Mouse (Mus musculus) C2C12 (cell line): ENCODE results near the gene Tbc1d22a. TPM values are rescaled to one million over a fixed set of nuclear protein-coding genes. Genes with fewer than 3 reads are reported as not detected.

Source experiments
- H3K27me3 ChIP-seq: one replicate; pipeline ENCODE4 v1.6.1; 2011; ENCODE audit not compliant: control insufficient read depth, insufficient read depth, insufficient read length
- H3K36me3 ChIP-seq: one replicate; pipeline ENCODE4 v1.6.1; 2011; ENCODE audit not compliant: control insufficient read depth, insufficient read depth
- H3K4me3 ChIP-seq: one replicate; pipeline ENCODE4 v1.5.1; 2011; ENCODE audit warnings: mild to moderate bottlenecking, control low read depth; ENCODE audit not compliant: poor library complexity, insufficient read depth, severe bottlenecking
- H3K79me2 ChIP-seq: one replicate; pipeline ENCODE4 v1.6.1; 2011; ENCODE audit not compliant: control insufficient read depth, insufficient read depth
- H3K79me3 ChIP-seq: one replicate; pipeline ENCODE4 v1.6.1; 2011; ENCODE audit warnings: low read depth, control low read depth
- H3ac ChIP-seq: one replicate; pipeline ENCODE3; 2011; ENCODE audit warnings: low read depth; ENCODE audit not compliant: control insufficient read depth, insufficient read length
- CEBPB ChIP-seq: IDR thresholded peaks from one replicate; pipeline ENCODE4 v1.6.1; 2011; ENCODE audit warnings: low read depth, mild to moderate bottlenecking, control low read depth, moderate library complexity
- CTCF ChIP-seq: IDR thresholded peaks from one replicate; pipeline ENCODE4 v1.5.1; 2011; ENCODE audit not compliant: control insufficient read depth, insufficient read depth, insufficient read length
- FOSL1 ChIP-seq: IDR thresholded peaks from one replicate; pipeline ENCODE4 v1.8.0; 2011; ENCODE audit warnings: mild to moderate bottlenecking, low read length; ENCODE audit not compliant: poor library complexity, insufficient read depth, severe bottlenecking
- MAX ChIP-seq: IDR thresholded peaks from one replicate; pipeline ENCODE4 v1.6.1; 2011; ENCODE audit warnings: mild to moderate bottlenecking, control low read depth
- MYOD1 ChIP-seq: IDR thresholded peaks from one replicate; pipeline ENCODE4 v1.6.1; 2011; ENCODE audit warnings: low read depth; ENCODE audit not compliant: control insufficient read depth, insufficient read length
- MYOG ChIP-seq: IDR thresholded peaks from one replicate; pipeline ENCODE4 v1.6.1; 2011; ENCODE audit not compliant: control insufficient read depth, insufficient read length; ENCODE audit errors: extremely low read depth
- USF1 ChIP-seq: IDR thresholded peaks from one replicate; pipeline ENCODE4 v1.6.1; 2011; ENCODE audit warnings: low read depth, mild to moderate bottlenecking, control low read depth, moderate library complexity
- polyA plus RNA-seq: library from polyadenylated mRNA; unstranded; fragments of >200 nt; fragmentation: generic; extraction: Trizol; gene quantifications from one replicate; pipeline ENCODE4 v1.2.1, GENCODE M21; 2012; ENCODE audit warnings: missing spikeins

Tbc1d22a gene
- polyA plus RNA-seq, 1 experiment = 19.7 TPM

- TF ChIP-seq MYOG (no peak), USF1 (no peak), MYOD1 (no peak), MAX (no peak), CTCF (no peak), FOSL1 (no peak), CEBPB (no peak)
- H3K79me3 ChIP-seq = no peaks in the 10 kb centered on the region
- H3K27me3 ChIP-seq = no peaks in the 10 kb centered on the region
- no peaks in the 10 kb centered on the region for H3K36me3 ChIP-seq
- no peak overlapping the region for H3K4me3 ChIP-seq
- no peaks in the 10 kb centered on the region for H3K79me2 ChIP-seq
- no peak overlapping the region for H3ac ChIP-seq
Observed at GRCm38 (mm10) chr15:86429766-86430335, 215.6 kb downstream of the Tbc1d22a start.

DNA sequence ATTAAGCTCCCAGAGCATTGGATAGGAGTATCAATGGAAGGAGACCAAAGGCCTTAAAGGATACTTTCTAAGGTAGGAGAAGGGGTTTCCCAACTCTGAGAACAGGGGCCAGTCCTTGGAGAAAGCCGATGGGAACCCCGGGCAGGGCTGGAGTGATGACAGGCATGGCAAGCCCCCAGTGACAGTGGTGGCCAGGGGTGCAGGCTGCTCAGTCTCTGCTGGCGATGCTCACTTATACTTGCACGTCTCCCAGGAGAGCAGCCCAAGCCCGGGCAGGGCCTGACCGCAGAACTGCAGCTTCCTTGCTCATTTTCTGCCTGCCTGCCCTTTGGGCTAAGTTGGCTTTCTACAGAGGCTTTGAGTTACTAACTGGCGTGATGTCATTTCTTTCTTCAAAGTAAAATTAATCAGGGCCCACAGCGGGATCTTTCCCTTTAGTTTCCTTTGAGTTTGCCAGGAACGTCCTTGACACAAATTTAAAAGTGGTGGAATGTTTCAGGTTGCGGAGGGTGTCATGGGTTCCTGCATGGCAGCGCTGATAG, 217.4 kb downstream of the Tbc1d22a start:
- TF ChIP-seq CEBPB (no peak), USF1 (no peak), MYOD1 (no peak), CTCF (no peak), FOSL1 (no peak), MAX (no peak), MYOG (no peak)

GRCm38 (mm10) chr15:86432791-86433190, 218.5 kb downstream of the Tbc1d22a start:
- Histone ChIP-seq H3K27me3 (no peaks in the 10 kb centered on the region), H3K79me3 (no peaks in the 10 kb centered on the region), H3K4me3 (no peak overlapping the region), H3K36me3 (no peaks in the 10 kb centered on the region), H3K79me2 (no peaks in the 10 kb centered on the region), H3ac (no peak overlapping the region)
- no peak for TF ChIP-seq CEBPB
- no peak for TF ChIP-seq USF1
- no peak for TF ChIP-seq MAX
- no peak for TF ChIP-seq MYOD1
- TF ChIP-seq MYOG = no peak
- no peak for TF ChIP-seq FOSL1
- TF ChIP-seq CTCF = no peak

More for the DNA sequence above, 217.4 kb downstream of the Tbc1d22a start:
- Histone ChIP-seq H3K27me3 (no peaks in the 10 kb centered on the region), H3K79me2 (no peaks in the 10 kb centered on the region), H3K36me3 (no peaks in the 10 kb centered on the region), H3ac (no peak overlapping the region), H3K79me3 (no peaks in the 10 kb centered on the region), H3K4me3 (no peak overlapping the region)

DNA sequence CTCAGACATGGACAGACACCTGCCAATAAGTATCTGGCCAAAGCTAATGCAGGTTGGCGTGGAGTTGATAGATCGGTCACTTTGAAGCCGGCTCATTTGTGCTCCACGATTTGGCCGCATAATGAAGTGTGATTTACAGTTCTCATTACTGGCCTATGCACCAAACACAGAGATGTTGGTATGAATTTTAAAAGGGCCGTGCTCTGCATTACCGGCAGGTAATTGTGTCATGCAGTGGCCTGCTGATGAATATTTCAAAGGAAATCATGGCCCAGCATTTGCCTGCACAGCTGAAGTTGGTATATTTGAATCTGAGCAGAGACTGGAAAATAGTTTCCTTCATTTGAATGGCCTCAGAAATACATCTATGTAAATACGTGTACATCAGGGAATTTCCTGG, 219.1 kb downstream of the Tbc1d22a start:
- Histone ChIP-seq H3K79me3 (no peaks in the 10 kb centered on the region), H3K4me3 (no peak overlapping the region), H3K36me3 (no peaks in the 10 kb centered on the region), H3K27me3 (no peaks in the 10 kb centered on the region), H3ac (no peak overlapping the region), H3K79me2 (no peaks in the 10 kb centered on the region)
- no peak for TF ChIP-seq MAX
- TF ChIP-seq CTCF = no peak
- no peak for TF ChIP-seq MYOG
- no peak for TF ChIP-seq USF1
- TF ChIP-seq FOSL1 = no peak
- no peak for TF ChIP-seq CEBPB
- TF ChIP-seq MYOD1 = no peak

GRCm38 (mm10) chr15:86434241-86434640, 220.0 kb downstream of the Tbc1d22a start:
- TF ChIP-seq CTCF = no peak
- TF ChIP-seq USF1 = no peak
- TF ChIP-seq MYOD1 = no peak
- no peak for TF ChIP-seq FOSL1
- TF ChIP-seq CEBPB = no peak
- TF ChIP-seq MAX = no peak
- no peak for TF ChIP-seq MYOG
- Histone ChIP-seq H3ac (no peak overlapping the region), H3K4me3 (no peak overlapping the region), H3K79me2 (no peaks in the 10 kb centered on the region), H3K79me3 (no peaks in the 10 kb centered on the region), H3K36me3 (no peaks in the 10 kb centered on the region), H3K27me3 (no peaks in the 10 kb centered on the region)

DNA sequence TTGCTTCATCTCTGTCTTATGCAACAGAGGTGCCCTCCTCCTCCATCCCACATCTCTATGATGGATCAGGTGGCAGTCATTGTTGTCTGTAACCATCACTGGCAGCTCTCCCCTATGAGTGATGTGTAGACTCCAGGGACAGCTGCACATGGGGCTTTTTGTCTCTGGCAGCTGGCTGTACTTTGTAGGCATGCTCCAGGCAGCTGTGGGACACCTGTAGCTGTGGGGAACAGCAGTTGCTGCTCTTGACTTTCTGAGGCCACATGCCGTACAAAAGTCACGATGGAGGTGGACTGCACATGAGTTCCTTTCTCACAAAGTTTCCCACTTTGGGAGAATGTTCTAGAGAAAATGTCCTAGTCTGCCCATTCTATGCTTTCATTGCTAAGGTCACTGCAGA, 223.1 kb downstream of the Tbc1d22a start:
- Histone ChIP-seq H3K4me3 (no peak overlapping the region), H3K79me3 (no peaks in the 10 kb centered on the region), H3K36me3 (no peaks in the 10 kb centered on the region), H3K79me2 (no peaks in the 10 kb centered on the region), H3K27me3 (no peaks in the 10 kb centered on the region), H3ac (no peak overlapping the region)
- TF ChIP-seq USF1 (no peak), FOSL1 (no peak), MYOG (no peak), MYOD1 (no peak), CTCF (no peak), MAX (no peak), CEBPB (no peak)
